Mouse (Mus musculus) layer of hippocampus, postnatal 36 days (tissue): ENCODE data around the gene Bcl2l13. TPM values are rescaled to one million over a fixed set of nuclear protein-coding genes. Genes with fewer than 3 reads are reported as not detected.
"Not testable (repeated sequence)": the region's sequence is repeated elsewhere in the genome, so short reads cannot be mapped to it uniquely, and the experiment has no call there.

ENCODE experiments used
- DNase-seq, 2 experiments: peaks; one replicate each; pipeline ENCODE4 v3.0.0; 2022
- total RNA-seq, 2 experiments: library from RNA; stranded (reverse); gene quantifications; 2 replicates each; pipeline ENCODE4 v1.2.3; 2021

Bcl2l13 gene
- total RNA-seq, 2 experiments from 2014 or later: 36.7 to 38.2 TPM

- no peak for DNase-seq
These were observed 66.0 kb downstream of the Bcl2l13 start for GRCm38 (mm10) chr6:120901776-120902645.

GRCm38 (mm10) chr6:120903450-120903912, 67.5 kb downstream of the Bcl2l13 start:
- DNase-seq: no peak

- DNase-seq: no peak
These were observed 67.9 kb downstream of the Bcl2l13 start for GRCm38 (mm10) chr6:120903961-120904360.

GRCm38 (mm10) chr6:120905111-120905510, 69.1 kb downstream of the Bcl2l13 start:
- no peak for DNase-seq

GRCm38 (mm10) chr6:120906521-120906920, 70.5 kb downstream of the Bcl2l13 start:
- DNase-seq: no peak

- DNase-seq: not testable (repeated sequence)
These were observed 72.0 kb downstream of the Bcl2l13 start for GRCm38 (mm10) chr6:120907876-120908597.

GRCm38 (mm10) chr6:120909501-120909900, 73.5 kb downstream of the Bcl2l13 start:
- DNase-seq: no peak

- DNase-seq: no peak
These were observed 75.4 kb downstream of the Bcl2l13 start for GRCm38 (mm10) chr6:120911213-120912007.

- no peak for DNase-seq
These were observed 76.9 kb downstream of the Bcl2l13 start for GRCm38 (mm10) chr6:120912931-120913330.

- no peak for DNase-seq
These were observed 77.8 kb downstream of the Bcl2l13 start for GRCm38 (mm10) chr6:120913783-120914182.

- no peak for DNase-seq
These were observed 78.5 kb downstream of the Bcl2l13 start for GRCm38 (mm10) chr6:120914533-120914910.

GRCm38 (mm10) chr6:120914911-120915648, 79.1 kb downstream of the Bcl2l13 start:
- no peak for DNase-seq

- no peak for DNase-seq
These were observed 79.6 kb downstream of the Bcl2l13 start for GRCm38 (mm10) chr6:120915649-120915975.

- DNase-seq: peak; percentile 74 to 78
These were observed 80.3 kb downstream of the Bcl2l13 start, which contains the start of gene Bid for GRCm38 (mm10) chr6:120916074-120916971. Gene Bid (minus strand): TSS chr6:120916853.

GRCm38 (mm10) chr6:120916972-120917881, 81.2 kb downstream of the Bcl2l13 start:
- DNase-seq: not testable (repeated sequence)

- DNase-seq: no peak
These were observed 82.0 kb downstream of the Bcl2l13 start for GRCm38 (mm10) chr6:120917975-120918374.

- DNase-seq: not testable (repeated sequence)
These were observed 88.8 kb downstream of the Bcl2l13 start for GRCm38 (mm10) chr6:120924791-120925321.

GRCm38 (mm10) chr6:120926880-120927279, 90.9 kb downstream of the Bcl2l13 start:
- DNase-seq: no peak

GRCm38 (mm10) chr6:120927765-120928164, 91.8 kb downstream of the Bcl2l13 start:
- DNase-seq: no peak
